Mouse (Mus musculus) yolk sac, embryonic 10.5 days (tissue): ENCODE results near the gene Hps4.

Experiments used
- DNase-seq: peaks from one replicate; pipeline ENCODE4 v3.0.0-alpha.2; 2017; ENCODE audit warnings: low spot score

The Hps4 gene

DNA sequence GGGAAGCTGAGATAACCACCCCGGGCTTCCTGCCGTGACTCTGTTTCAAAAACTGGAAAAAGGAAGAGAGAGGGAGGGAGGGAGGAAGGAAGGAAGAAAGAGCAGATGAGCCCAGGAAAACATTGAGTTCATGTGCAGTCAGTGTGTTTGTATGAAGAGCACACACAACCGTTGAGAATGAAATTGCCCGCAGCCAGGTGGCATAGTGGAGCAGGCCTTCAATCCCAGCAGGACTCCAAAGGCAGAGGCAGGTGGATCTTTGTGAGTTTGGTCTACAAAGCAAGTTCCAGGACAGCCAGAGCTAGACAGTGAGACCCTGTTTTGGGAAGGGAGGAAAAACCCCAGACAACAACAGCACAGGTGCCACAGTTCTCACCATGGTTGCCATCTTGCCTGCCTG, 24.5 kb downstream of the Hps4 start:
- DNase-seq = no peak

GRCm38 (mm10) chr5:112367929-112368328, 25.0 kb downstream of the Hps4 start:
- no peak for DNase-seq

- no peak for DNase-seq
Observed at GRCm38 (mm10) chr5:112368666-112369065, 25.8 kb downstream of the Hps4 start.

DNA sequence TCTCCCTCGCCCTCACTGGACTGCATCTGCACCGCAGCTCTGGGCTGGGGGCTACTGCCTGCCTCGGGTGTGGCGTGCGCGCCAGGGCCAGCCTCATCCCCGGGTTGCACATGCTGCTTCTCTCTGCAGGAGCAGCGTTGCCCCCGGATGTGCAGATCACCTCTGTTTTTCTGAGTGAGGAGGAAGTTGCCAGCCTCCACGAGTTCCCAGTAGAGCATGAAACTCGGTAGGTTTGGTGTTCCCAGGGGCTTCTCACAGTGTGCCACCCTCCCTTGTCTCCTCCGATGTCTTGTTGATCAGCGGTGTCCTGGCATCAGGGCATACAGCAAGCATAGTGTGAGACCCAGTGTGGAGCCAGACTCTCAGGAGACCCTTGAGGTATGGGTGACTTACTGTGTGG, 26.4 kb downstream of the Hps4 start:
- DNase-seq = no peak

GRCm38 (mm10) chr5:112370236-112370813, 27.4 kb downstream of the Hps4 start:
- no peak for DNase-seq

- no peak for DNase-seq
Observed at GRCm38 (mm10) chr5:112371933-112372332, 29.1 kb downstream of the Hps4 start.

- no peak for DNase-seq
Observed at GRCm38 (mm10) chr5:112376111-112376510, 33.2 kb downstream of the Hps4 start.

GRCm38 (mm10) chr5:112377380-112377779, 34.5 kb downstream of the Hps4 start:
- no peak for DNase-seq

DNA sequence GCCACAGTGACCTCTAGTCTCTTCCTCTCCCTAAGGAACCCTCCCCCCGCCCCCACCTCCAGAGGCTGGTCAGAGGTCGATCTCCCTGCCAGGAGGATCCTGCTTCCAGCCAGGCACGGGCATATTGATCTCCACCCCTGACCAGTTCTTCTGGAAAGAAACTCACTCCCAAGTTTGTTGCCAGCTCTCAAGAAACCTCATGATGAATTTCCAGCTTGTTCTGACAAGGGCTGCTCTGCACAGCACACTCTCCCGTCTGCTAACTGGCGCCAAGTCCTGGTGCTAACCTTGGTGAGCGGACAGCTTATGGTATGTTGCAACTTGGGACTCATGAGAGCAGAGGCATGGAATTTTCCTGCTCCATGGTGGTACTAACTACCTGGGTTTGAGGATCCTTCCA, 35.8 kb downstream of the Hps4 start:
- DNase-seq = peak; percentile 67

DNA sequence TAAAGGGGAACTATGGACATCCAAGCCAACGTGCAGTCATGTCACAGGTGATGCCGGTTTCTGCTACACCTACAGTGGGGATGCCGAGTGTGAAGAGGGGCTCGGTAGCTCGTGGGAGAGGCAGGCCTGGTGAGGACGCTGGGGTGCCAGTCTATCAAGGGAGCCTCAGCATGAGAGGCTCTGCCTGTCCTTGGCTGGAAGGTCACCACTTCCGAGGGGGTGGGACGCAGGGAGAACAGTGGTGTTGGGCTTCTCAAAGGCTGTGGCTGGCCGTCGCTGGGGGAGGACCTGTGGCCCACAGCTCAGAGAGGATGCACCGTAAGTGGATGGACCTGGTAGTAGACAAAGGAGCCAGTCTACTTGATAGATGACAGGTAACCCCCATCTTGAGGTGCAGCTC, 38.3 kb downstream of the Hps4 start:
- no peak for DNase-seq

- DNase-seq = no peak
Observed at GRCm38 (mm10) chr5:112382042-112382441, 39.2 kb downstream of the Hps4 start.

GRCm38 (mm10) chr5:112382641-112383330, 39.9 kb downstream of the Hps4 start:
- peak; percentile 38 for DNase-seq

DNA sequence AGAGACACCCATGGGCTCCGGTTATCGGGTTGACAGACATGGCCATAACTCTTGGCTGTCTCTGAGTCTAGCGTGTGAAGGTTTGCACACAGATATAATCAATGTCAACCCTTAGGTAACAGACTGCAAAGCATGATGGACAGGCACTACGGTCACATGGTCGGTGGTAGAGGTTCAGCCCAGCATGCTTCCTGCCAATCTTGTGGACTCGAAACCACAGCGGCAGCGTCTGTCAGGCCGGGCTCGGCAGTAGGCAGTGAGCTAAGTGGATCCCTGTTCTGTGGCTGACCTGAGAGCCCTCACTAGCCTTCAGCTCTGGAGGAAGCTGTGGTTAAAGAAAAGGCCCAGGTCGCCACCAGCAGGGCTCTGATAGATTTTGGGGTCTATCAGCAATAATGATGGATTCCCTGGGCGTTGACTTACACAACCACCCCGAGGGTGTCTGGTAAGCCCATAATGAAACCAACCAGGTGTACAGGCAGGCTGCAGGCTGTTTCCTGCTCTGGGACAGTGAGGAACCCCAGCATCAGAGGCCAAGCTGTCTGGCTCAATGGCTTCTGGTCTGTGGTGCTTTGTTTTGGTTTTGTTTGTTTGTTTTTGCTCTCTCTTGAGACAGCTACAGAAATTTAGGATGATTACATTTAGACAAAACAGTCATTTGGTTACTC, 42.1 kb downstream of the Hps4 start:
- DNase-seq = no peak

DNA sequence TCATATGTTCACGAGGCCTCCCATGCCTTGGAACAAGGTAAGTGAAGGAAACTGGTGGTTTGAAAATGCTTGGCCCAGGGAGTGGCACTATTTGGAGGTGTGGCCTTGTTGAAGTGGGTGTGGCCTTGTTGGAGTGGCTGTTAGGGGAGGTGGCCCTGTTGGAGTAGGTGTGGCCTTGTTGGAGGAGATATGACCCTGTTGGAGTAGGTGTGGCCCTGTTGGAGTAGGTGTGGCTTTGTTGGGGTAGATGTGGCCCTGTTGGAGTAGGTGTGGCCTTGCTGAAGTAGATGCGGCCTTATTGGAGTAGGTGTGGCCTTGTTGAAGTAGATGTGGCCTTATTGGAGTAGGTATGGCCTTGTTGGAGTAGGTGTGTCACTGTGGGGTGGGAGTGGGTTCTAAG, 43.1 kb downstream of the Hps4 start:
- DNase-seq = peak; percentile 34

GRCm38 (mm10) chr5:112389352-112389751, 46.5 kb downstream of the Hps4 start:
- no peak for DNase-seq

- no peak for DNase-seq
Observed at GRCm38 (mm10) chr5:112391002-112391401, 48.1 kb downstream of the Hps4 start.

- no peak for DNase-seq
Observed at GRCm38 (mm10) chr5:112391676-112392323, 48.9 kb downstream of the Hps4 start.

- no peak for DNase-seq
Observed at GRCm38 (mm10) chr5:112393741-112394414, 51.0 kb downstream of the Hps4 start.

GRCm38 (mm10) chr5:112394415-112394763, 51.5 kb downstream of the Hps4 start:
- DNase-seq = peak; percentile 13

DNA sequence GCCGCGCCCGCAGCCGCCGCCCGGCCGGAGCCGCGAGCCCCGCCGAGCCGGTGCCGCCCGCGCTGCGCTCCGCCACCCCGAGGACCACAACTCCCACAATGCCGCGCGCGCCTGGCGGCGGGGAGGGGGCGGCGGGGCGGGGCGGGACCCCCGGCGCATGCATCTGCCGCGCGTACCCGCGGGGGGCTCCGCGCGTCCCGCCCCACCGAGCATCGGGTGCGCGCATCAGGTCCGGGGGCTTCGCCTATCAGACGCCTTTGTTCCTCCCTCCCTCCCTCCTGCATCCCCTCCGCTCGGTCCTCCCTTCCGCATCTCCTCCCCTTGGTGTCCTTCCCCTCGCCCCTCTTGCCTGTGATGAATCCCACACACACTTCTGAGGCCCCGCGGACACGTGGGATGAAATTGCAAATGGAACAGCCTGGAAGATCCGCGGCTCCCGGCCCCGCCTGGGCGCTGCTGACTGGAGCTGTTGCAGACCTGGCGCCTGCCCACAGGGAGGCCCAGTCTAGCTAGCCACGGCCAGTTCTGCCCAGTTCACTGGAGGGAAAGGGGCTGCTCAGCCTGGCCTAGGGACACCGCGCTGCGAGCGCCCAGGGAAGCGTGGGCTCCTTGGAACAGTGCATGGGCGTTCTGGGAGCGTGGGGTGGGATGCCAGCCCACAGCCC, 52.0 kb downstream of the Hps4 start, which contains the start of gene Asphd2:
Gene Asphd2 (minus strand): TSS at position 88 of the 665 bp plus-strand sequence.
- DNase-seq = peak; percentile 82

DNA sequence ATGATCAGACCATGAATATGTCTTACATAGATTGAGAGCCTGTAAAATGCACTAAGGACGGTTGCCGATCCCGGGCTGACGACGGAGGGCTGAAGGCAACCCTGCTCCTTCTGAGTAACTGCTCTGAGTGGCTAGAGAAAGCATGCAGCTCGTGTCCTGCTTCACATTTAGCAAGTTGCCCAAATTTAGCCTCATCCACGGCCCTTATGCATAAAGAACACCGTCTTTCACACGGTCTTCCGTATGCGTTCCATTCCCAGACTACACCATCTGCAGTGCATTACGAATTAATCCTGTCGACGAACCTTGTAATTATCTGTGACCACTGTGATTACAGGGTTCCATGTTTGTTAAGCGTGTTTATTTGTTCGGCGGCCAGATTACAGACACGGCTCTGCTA, 53.2 kb downstream of the Hps4 start:
- DNase-seq = no peak

- DNase-seq = no peak
Observed at GRCm38 (mm10) chr5:112399284-112399683, 56.4 kb downstream of the Hps4 start.
